Mouse (Mus musculus) layer of hippocampus, adult 8-10 months (tissue): ENCODE measurements at regions not wholly inside any gene's neighbourhood (a gene's known extent, or its start where the extent isn't known, plus 50 kb on each side); places are given as distances from the start of the nearest gene placed in this dataset.
"Not testable (repeated sequence)": the region's sequence is repeated elsewhere in the genome, so short reads cannot be mapped to it uniquely, and the experiment has no call there.

Experiments
- DNase-seq, 2 experiments: peaks; one replicate each; pipeline ENCODE4 v3.0.0; 2022; ENCODE audit warnings: low spot score in 2 of 2

GRCm38 (mm10) chr9:25655767-25656513 is 174.6 kb downstream of the Eepd1 start:
- peak; percentile 38 to 54 for DNase-seq

GRCm38 (mm10) chr9:25656534-25656933 is 175.2 kb downstream of the Eepd1 start:
- no peak for DNase-seq

- no peak for DNase-seq
These were observed 202.4 kb downstream of the Eepd1 start for GRCm38 (mm10) chr9:25683635-25684333.

- peak; percentile 29 to 60 for DNase-seq
These were observed 212.3 kb downstream of the Eepd1 start for GRCm38 (mm10) chr9:25693632-25694031.

- DNase-seq, result no peak
These were observed 213.7 kb downstream of the Eepd1 start for GRCm38 (mm10) chr9:25695018-25695417.

GRCm38 (mm10) chr9:25713636-25714035 is 232.3 kb downstream of the Eepd1 start:
- peak in 1 of 2 experiments; percentile 2 for DNase-seq

- DNase-seq, result no peak
These were observed 262.8 kb downstream of the Eepd1 start for GRCm38 (mm10) chr9:25744162-25744561.

- no peak for DNase-seq
These were observed 269.8 kb downstream of the Eepd1 start for GRCm38 (mm10) chr9:25751138-25751537.

GRCm38 (mm10) chr9:25773899-25774298 is 292.6 kb downstream of the Eepd1 start:
- no peak for DNase-seq

GRCm38 (mm10) chr9:25782631-25783030 is 301.3 kb downstream of the Eepd1 start:
- no peak for DNase-seq

- no peak for DNase-seq
These were observed 314.0 kb downstream of the Eepd1 start for GRCm38 (mm10) chr9:25795142-25795910.

- no peak for DNase-seq
These were observed 328.2 kb downstream of the Eepd1 start for GRCm38 (mm10) chr9:25809562-25809961.

GRCm38 (mm10) chr9:25833295-25833694 is 351.9 kb downstream of the Eepd1 start:
- no peak for DNase-seq

- not testable (repeated sequence) for DNase-seq
These were observed 368.6 kb downstream of the Eepd1 start for GRCm38 (mm10) chr9:25849914-25850313.

GRCm38 (mm10) chr9:25850608-25851007 is 369.3 kb downstream of the Eepd1 start:
- not testable (repeated sequence) for DNase-seq

GRCm38 (mm10) chr9:25854545-25854944 is 373.2 kb downstream of the Eepd1 start:
- DNase-seq, result no peak

GRCm38 (mm10) chr9:25870260-25870659 is 388.9 kb downstream of the Eepd1 start:
- no peak for DNase-seq

- peak in 1 of 2 experiments; percentile 2 for DNase-seq
These were observed 415.1 kb downstream of the Eepd1 start for GRCm38 (mm10) chr9:25896333-25896905.
